Mouse (Mus musculus) frontal cortex, postnatal 36 days (tissue): ENCODE results near the gene Zfp319.
"Not testable (repeated sequence)": the region's sequence is repeated elsewhere in the genome, so short reads cannot be mapped to it uniquely, and the experiment has no call there.

Source experiments
- DNase-seq, 2 experiments: peaks; one replicate each; pipeline ENCODE4 v3.0.0; 2022; ENCODE audit warnings: low spot score in 2 of 2

Gene Zfp319

GRCm38 (mm10) chr8:95331720-95332436 lies at the start of gene Zfp319, which contains the start of gene Usb1:
TSS of gene Zfp319 (minus strand) at chr8:95331950.
TSS of gene Usb1 (plus strand) at chr8:95332284.
- DNase-seq, result peak; percentile 92

DNA sequence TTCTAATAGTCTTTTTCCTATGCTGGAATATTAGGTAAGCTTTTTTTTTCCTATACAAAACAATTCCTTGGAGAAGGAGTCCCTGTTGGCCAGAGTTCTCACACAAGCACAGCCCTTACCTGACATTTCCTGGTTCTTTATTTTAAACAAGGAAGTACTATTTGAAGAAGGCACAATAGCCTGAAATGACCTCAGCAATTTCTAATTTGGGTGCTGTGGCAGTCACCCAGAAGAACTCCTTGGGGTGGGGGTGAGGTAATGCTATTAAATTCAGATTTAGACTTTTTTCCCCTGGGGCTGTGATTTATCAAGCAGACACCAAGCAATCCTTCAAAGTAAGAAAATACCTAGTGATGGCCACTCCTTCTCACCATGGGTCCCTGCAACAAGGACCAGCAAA lies 49.2 kb upstream of the Zfp319 start:
- DNase-seq, result no peak

GRCm38 (mm10) chr8:95378928-95379327 lies 47.2 kb upstream of the Zfp319 start:
- DNase-seq, result not testable (repeated sequence)

DNA sequence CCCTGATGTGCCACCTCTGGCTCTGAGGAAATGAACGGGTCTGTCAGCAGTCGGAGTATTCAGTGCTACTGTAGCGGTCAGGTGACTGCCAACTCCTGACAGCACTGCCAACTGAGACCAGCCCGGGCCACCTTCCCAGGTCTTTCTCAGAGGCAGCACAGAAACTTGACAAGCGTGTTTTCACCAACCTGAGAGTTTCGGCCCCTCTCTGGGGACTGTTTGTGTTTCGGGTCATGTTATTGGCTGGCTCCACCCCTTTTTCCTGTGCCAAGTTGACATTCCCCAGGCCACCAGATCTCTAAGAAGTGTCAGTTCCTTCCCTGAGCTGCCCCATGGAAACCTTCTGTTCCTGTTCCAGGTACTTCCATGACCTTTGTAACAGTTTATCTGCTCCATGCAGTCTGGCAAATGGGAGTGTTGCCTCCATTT lies 46.1 kb upstream of the Zfp319 start:
- no peak for DNase-seq

GRCm38 (mm10) chr8:95377101-95377500 lies 45.4 kb upstream of the Zfp319 start:
- DNase-seq, result no peak

DNA sequence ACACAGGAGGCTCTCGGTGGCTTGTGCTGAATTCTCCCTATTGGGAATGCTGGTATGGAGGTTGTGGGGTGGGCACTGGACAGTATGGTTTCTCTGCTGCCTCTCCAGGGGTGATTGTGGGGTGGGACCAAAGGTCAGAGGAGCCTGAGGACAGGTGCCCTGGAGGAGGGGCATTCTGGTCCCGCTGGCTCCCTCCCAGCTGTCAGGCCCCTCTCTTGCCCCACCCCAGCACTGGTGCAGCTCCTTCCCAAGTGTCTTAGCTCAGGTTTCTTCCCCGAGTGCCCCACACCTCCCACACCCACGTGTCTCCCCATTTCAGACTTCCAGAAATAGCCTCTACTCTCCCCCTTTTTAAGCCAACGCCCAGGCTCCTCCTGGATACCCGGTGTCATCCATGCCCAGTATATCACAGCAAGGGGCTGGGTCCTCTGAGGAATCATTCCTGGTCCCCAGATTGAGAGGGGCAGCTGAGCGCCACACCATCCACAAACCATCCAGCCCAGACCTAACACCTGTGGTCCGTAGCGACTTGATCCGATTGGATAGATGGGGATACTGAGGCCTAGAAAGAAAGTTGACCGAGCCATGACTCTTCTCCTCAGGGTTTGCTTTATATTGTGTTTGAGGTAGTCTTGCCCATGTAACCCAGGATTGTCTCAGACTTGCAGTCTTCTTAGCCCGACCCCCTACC lies 44.7 kb upstream of the Zfp319 start:
- DNase-seq, result no peak

- DNase-seq, result no peak
These were observed 43.7 kb upstream of the Zfp319 start for GRCm38 (mm10) chr8:95375374-95375930.

- no peak for DNase-seq
These were observed 42.7 kb upstream of the Zfp319 start for GRCm38 (mm10) chr8:95374429-95374828.

DNA sequence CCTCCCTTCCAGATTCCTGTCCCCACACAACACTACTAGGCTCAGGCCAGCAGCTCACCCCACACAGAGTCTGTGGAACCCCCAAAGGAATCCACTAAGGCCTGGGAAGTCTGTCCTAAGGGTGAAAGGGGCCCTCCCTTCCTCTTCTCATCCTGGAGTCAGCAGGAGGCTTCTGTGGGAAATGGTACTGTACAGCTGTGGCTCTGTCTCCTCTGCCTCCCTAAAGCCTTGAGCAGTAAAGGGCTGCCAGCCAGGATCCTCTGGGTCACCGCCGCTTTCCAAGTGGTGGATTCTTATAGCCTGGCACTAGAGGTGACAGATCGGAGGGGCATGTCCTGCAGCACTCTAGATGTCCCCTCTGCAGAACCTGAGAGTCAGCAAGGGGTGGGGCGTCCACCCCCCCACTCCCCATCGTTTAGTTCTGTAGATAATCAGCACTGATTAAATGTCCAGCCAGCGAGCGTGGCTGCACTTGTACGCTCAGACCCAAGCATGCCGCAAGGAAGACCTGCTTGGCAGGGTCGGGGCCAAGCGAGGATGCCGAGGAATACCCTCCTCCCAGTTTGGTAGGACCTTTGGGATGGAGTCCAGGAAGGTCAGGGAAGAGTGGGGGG lies 41.7 kb upstream of the Zfp319 start:
- DNase-seq, result no peak

DNA sequence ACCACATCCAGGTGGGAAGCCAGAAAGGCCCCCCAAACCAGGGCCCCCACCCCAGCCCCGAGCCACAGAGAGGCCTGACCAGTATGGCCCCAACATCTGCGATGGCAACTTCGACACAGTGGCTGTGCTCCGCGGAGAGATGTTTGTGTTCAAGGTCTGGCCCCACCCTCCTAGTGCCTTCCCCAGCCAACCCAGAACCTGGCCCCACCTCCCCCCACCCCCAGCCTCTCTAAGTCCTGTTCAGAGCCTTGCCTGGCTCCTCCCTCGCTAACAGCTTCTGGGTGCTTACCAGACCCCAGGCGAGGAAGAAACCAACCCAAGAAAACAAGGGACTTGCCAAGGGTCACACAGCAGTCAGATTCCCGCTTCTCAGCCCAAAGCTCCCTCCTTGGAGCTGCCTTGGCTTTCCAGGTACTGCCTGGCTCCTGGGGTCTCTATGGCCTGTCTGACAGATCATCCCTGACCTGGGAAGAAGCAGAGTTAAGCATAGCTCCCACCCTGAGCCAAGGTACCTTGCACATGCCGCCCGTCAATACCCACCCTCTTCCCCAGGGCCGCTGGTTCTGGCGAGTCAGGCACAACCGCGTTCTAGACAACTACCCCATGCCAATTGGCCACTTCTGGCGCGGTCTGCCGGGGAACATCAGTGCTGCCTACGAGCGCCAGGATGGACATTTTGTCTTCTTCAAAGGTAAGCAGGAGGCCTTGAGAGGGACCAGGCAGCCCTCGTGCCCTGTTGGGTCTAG lies 38.0 kb upstream of the Zfp319 start:
- no peak for DNase-seq

GRCm38 (mm10) chr8:95363849-95364248 lies 32.1 kb upstream of the Zfp319 start:
- DNase-seq, result no peak

DNA sequence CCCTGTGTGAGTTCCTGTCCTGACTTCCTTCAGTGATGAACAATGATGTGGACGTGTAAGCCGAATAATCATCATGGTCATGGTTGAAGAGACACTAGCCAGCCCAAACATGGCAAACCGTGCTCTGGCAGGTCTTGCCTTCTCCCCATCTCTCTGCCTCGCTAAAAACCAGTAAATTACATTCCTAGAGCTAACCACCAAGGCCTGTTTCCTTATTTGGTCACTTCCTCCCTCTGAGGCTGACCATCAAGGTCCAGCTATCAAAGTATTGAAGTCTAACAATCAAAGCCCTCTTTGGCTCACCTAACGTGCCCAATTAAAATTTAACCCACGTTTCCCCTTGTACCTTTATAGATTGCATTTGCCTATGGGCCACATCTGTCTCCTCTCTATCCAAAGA lies 30.5 kb upstream of the Zfp319 start:
- DNase-seq, result no peak

- DNase-seq, result no peak
These were observed 29.2 kb upstream of the Zfp319 start for GRCm38 (mm10) chr8:95361016-95361341.

DNA sequence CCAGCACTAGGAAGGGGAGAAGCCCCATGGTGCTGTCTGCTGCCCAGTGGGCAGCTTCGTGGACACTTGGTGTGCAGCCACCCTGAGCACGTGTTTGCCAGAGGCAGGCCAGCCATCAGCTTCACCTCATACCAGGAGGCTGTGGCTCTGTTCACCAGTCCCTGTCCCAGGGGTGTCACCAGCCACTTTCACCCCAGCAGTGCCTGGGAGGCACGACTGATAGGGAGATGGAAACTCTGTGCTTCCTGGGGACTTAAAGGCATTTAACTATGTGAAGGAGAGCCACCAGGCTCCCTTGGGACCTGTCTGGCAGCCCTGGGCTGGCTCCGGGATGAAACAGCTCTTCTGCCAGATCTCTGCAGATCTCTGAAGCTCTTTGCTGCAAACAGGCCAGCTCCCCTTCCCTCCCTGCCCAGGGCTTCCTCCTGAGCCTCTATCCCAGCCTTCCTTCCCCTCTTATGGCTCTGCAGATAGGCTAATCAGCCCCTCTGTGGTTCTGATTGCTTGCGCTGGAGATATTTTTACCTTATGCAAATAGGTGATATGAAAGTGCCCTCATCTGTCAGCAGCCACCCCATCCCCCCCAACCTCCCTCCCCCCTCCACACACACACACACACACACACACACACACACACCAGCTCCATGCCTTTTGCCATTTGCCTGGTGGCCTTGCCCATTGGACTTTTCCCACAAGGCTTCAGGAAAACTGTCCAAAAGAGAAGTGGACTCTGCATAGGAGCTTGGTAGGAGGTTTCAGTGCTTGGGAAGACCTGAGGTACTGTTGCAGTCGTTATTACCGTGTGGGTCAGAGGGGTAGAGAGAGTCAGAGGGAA lies 28.6 kb upstream of the Zfp319 start:
- DNase-seq, result no peak

- no peak for DNase-seq
These were observed 27.0 kb upstream of the Zfp319 start for GRCm38 (mm10) chr8:95358550-95359411.

- DNase-seq, result no peak
These were observed 22.9 kb upstream of the Zfp319 start for GRCm38 (mm10) chr8:95354606-95355005.

DNA sequence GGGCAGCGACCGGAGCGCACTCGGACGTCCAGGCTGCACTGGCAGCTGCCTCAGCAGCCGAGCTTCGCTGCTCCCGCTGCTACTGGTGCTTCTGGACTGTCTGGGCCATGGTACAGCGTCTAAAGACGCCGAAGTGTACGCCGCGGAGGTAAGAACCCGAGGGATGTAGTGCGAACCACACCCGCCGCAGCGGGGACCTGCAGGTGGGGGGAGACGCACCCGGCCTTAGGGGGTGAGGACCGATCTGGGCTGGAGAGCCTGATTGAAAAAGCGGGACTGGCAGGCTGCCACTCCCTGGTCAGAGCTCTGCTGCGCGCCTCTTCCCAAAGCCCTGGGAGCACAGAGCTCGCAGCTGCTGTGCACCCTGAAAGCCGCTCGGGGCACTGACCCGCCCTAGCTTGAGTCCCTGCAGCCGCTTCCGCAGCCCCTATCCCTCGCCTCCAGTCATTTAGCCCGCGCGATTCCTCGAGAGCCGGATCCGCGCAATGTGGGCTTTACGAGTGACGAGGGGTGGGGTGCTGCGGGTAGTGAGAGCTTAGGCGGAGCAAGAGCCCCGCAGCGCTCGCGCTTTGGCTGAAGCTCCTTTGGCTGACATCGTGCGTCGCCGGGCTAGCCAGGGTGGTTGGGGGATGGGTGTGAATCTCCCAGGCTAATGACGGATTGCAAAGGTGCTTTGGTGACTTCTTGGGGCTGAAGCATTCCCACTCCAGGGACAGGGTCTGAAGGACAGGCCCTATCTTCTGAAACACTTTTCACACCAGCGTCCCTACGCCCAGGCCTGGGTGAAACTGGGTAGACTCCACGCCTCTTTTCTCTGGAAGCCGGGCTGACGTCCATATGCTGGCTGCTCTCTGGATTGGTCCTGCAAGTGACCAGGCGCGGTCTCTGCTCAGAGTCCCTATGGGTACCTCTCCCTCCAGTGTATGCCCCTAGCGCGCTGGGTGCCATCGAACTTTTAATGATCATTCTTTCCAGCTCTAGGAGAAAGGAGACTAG lies 21.4 kb upstream of the Zfp319 start:
- peak; percentile 31 to 35 for DNase-seq

GRCm38 (mm10) chr8:95352151-95352870 lies 20.6 kb upstream of the Zfp319 start, which contains the start of gene Mmp15:
TSS of gene Mmp15 (plus strand) at chr8:95352268.
- DNase-seq, result peak; percentile 71
